Mouse (Mus musculus) bone marrow macrophage, adult 2 months (primary cell): Measurements from ENCODE around the gene Wdr54. TPM values are rescaled to one million over a fixed set of nuclear protein-coding genes. Genes with fewer than 3 reads are reported as not detected.

Experiments used
- H3K27ac ChIP-seq: 2 replicates; pipeline ENCODE4 v1.5.1; 2012; ENCODE audit warnings: low read depth, low read length; ENCODE audit not compliant: insufficient read depth
- H3K4me1 ChIP-seq: 2 replicates; pipeline ENCODE4 v1.6.1; 2012; ENCODE audit warnings: low read length; ENCODE audit not compliant: control insufficient read depth, insufficient read depth
- H3K4me3 ChIP-seq: 2 replicates; pipeline ENCODE4 v1.5.1; 2012; ENCODE audit warnings: mild to moderate bottlenecking, low read length, moderate library complexity; ENCODE audit not compliant: insufficient read depth
- CTCF ChIP-seq: IDR thresholded peaks from 2 replicates; pipeline ENCODE4 v1.5.1; 2012; ENCODE audit warnings: low read depth, mild to moderate bottlenecking, low read length, moderate library complexity
- POLR2A ChIP-seq: IDR thresholded peaks from 2 replicates; pipeline ENCODE4 v1.6.1; 2012; ENCODE audit warnings: mild to moderate bottlenecking, low read depth, low read length, borderline replicate concordance
- polyA plus RNA-seq: library from polyadenylated mRNA; stranded (reverse); fragments of >200 nt; gene quantifications from 2 replicates; pipeline ENCODE4 v1.2.4, GENCODE M21; 2012; ENCODE audit not compliant: missing spikeins, insufficient read depth, insufficient read length

Gene Wdr54
- polyA plus RNA-seq, 1 experiment = 1.5 TPM

DNA sequence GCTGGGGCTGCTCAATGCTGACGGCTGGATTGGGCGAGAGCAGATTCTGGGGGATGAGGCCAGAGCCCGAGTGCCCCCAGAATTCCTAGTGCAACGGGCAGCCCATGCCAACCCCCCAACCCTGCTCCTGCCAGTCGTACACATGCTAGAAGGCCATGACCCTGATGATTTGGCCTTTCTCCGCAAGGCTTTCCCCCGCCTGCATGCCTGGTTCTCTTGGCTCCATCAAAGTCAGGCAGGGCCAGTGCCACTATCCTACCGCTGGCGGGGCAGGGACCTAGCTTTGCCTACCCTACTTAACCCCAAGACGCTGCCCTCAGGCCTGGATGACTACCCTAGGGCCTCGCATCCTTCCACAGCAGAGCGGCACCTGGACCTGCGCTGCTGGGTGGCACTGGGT is 38.6 kb downstream of the Wdr54 start:
- peaks cover 21% of the 10 kb centered on the region for H3K4me1 ChIP-seq
- H3K27ac ChIP-seq = no peak overlapping the region
- H3K4me3 ChIP-seq = no peak overlapping the region
- TF ChIP-seq CTCF (no peak), POLR2A (no peak)

DNA sequence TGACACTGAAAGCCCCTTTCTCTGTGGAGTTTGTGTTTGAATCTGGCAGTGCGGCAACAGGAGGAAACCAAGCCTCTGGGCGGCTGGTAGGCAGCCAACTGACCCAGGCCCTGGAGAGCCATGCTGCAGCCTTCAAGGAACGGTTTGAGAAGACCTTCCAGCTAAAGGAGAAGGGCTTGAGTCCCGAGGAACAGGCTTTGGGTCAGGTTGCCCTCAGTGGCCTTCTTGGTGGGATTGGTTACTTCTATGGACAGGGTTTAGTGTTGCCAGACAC is 39.1 kb downstream of the Wdr54 start:
- Histone ChIP-seq H3K27ac (no peak overlapping the region), H3K4me3 (no peak overlapping the region), H3K4me1 (peaks cover 16% of the 10 kb centered on the region)
- TF ChIP-seq CTCF (no peak), POLR2A (no peak)

DNA sequence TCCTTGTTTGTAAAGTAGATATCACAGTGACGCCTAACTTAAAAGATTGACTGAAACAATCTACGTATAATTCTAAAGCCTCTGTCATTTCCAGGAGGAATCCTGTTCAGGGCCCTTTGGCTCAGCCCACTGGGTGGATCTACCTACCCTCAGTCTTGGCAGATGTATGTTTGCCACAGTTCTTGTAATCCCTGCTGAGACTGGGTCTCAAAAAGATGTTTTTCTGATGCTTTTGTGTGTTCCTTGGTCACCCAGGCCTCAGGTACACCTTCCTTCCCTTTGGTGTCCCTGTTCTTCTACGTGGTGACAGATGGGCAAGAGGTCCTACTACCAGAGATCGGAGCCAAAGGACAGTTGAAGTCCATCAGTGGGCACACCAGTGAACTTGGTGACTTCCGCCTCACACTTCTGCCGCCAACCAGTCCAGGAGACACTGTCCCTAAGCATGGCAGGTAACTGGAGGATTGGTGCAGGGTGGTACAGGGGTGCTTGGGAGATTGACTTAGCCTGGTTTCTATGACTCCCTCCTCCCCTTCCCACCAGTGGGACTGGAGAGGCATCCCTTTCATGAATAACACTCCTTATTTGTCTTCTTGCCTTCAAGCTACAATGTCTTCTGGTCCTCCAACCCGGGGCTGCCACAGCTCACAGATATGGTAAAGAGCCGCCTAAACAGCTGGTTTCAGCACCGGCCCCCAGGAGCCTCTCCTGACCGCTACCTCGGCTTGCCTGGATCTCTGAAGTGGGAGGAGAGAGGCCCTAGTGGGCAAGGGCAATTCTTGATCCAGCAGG is 39.6 kb downstream of the Wdr54 start:
- TF ChIP-seq POLR2A = no peak
- no peak for TF ChIP-seq CTCF
- Histone ChIP-seq H3K27ac (no peak overlapping the region), H3K4me1 (peaks cover 16% of the 10 kb centered on the region), H3K4me3 (peak overlapping the region; percentile 77)

GRCm38 (mm10) chr6:83115682-83116372 is 40.4 kb downstream of the Wdr54 start:
- H3K4me3 ChIP-seq = peak overlapping the region; percentile 77
- TF ChIP-seq POLR2A = no peak
- H3K27ac ChIP-seq = 0 out of 2 replicates have a peak overlapping the region, but pooled peaks have one; percentile 1
- peaks cover 16% of the 10 kb centered on the region for H3K4me1 ChIP-seq

GRCm38 (mm10) chr6:83115011-83115671 is 41.1 kb downstream of the Wdr54 start, which contains the start of gene Mogs:
Gene Mogs (plus strand): TSS chr6:83115496.
- H3K4me3 ChIP-seq = peak within 1 kb of the TSS; percentile 77
- no peak for TF ChIP-seq POLR2A
- TF ChIP-seq CTCF = no peak
- H3K4me1 ChIP-seq = peaks cover 18% of the 10 kb centered on the region
- H3K27ac ChIP-seq = peak within 1 kb of the TSS; percentile 73

DNA sequence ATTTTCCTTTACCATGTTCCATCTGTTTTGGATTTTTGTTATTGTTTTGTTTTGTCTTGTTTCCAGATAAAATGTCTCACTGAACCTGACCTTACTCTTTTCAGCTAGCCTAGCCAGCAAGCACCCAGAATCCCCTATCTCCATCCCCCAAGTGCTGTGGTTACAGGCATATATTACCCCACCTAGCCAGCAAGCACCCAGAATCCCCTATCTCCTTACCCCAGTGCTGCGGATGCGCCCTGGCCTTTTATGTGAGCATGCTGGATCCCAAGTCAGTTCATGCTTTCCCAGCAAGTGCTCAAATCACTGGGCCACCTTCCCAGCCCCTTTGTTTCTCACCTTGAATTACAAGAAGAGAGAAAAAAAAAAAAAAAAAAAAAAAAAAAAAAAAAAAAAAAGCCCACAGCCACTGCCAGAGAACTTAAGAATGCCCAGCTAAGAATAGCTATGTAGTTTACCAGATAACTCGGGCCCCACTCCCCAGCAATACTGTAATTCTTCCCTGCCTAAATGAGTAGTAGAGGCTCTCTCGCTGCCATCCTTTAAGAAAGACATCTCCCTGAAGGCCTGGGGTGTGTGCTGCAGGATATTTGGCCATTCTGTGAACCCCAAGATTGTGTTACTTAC is 44.6 kb downstream of the Wdr54 start:
- TF ChIP-seq CTCF (no peak), POLR2A (no peak)
- no peak overlapping the region for H3K27ac ChIP-seq
- H3K4me3 ChIP-seq = no peak overlapping the region
- peaks cover 14% of the 10 kb centered on the region for H3K4me1 ChIP-seq

DNA sequence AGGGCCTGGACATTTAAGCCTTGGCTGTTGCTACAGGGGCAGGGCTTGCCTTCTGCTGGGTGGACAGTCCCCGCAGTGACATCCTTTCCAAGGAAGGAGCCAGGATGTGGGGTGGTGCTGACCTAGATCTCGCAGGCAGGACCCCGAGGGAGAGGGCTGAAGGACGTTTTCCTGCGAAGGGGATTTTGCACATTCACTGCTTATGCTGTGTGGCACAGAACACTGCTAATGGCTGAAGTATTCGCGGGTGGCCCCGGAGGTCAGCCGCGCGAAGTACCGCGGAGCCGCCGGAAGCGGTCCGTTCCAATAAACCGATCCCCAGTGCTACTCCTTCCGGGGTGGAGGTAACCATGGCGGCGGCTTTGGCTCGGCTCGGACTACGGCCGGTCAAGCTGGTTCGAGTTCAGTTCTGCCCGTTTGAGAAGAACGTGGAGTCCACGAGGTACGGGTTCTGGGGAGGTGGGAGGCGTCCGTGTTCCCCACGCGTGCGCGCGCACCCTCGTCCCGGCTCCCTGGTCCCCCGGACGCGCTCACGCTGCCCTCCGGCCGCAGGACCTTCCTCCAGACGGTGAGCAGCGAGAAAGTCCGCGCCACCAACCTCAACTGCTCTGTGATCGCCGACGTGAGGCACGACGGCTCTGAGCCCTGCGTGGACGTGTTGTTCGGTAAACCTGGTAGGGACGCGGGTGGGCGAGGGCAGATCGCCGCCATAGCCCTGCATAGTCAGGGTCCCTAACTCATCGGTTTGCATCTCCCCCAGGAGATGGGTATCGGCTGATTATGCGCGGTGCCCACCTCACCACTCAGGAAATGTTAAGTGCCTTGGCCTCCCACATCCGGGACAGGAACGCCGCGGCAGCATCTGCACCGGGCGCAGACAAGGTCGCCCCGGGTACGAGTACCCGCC is 47.2 kb downstream of the Wdr54 start, which contains the start of gene Mrpl53:
Gene Mrpl53, plus strand, starts transcription at position 279 of the 907 bp plus-strand sequence.
- Histone ChIP-seq H3K4me3 (peak within 1 kb of the TSS; percentile 89), H3K4me1 (peaks cover 7% of the 10 kb centered on the region), H3K27ac (peak within 1 kb of the TSS; percentile 70)
- no peak for TF ChIP-seq CTCF
- no peak for TF ChIP-seq POLR2A

- peak; percentile 54; the same call in 1 of the 2 replicates for TF ChIP-seq CTCF
- no peak for TF ChIP-seq POLR2A
- H3K27ac ChIP-seq = no peak overlapping the region
- peak overlapping the region; percentile 89 for H3K4me3 ChIP-seq
- H3K4me1 ChIP-seq = peaks cover 10% of the 10 kb centered on the region
Observed at GRCm38 (mm10) chr6:83107566-83108400, 48.4 kb downstream of the Wdr54 start.
